Mouse (Mus musculus) kidney, adult 18-20 months (tissue): ENCODE results near the gene 1700010I14Rik.

Experiments used
- DNase-seq: peaks from one replicate; pipeline ENCODE4 v3.0.0; 2021

The 1700010I14Rik gene

GRCm38 (mm10) chr17:9031241-9032141 is 43.4 kb downstream of the 1700010I14Rik start:
- DNase-seq: peak; percentile 61

GRCm38 (mm10) chr17:9032362-9033044 is 44.4 kb downstream of the 1700010I14Rik start:
- no peak for DNase-seq

DNA sequence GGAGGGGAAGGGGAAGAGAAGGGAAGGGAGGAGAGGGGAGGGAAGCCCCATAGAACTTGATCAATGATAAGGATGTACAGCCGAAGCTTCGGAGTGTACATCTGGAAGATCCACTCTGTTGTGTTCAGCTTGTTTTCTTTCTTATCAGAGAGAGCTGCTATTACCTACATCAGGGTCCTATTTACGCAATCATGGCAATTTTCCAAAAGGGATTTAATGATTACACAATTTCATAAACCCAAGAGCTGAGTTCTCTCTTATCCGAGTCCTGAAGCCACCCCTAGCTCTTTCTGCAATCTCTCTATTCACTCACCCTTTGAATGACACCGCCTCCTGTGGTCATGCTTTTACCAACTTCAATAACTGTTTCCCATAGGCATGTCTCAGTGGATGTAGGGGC is 45.4 kb downstream of the 1700010I14Rik start:
- no peak for DNase-seq

- no peak for DNase-seq
Observed at GRCm38 (mm10) chr17:9035561-9036348, 47.6 kb downstream of the 1700010I14Rik start.

- peak; percentile 21 for DNase-seq
Observed at GRCm38 (mm10) chr17:9042723-9043122, 54.6 kb downstream of the 1700010I14Rik start.

DNA sequence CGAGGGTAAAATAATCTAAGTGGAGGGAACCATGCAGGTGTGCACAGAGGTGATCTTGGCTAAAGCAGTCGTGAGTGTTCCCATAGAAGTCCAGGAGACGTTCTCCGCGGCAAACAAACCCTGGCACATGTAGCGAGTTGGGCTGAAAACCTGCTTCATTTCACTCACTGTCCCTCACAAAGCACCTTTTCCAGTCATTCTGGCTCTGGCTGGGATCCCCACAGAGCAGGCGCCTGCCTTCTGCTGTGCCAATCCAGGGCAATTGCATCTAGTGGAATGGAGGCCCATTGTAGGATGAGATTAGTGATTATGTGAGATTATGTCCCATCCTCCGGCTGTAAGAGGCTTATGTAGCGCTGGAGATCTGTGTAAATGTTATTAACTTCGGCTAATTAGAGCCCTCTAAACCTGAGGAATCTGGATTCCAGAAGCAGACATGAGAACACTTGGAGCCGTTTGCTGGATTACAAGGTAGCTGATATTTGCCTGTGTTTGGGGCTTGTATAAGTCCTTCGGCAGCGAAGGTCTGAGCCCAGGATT is 64.4 kb downstream of the 1700010I14Rik start:
- DNase-seq: no peak

DNA sequence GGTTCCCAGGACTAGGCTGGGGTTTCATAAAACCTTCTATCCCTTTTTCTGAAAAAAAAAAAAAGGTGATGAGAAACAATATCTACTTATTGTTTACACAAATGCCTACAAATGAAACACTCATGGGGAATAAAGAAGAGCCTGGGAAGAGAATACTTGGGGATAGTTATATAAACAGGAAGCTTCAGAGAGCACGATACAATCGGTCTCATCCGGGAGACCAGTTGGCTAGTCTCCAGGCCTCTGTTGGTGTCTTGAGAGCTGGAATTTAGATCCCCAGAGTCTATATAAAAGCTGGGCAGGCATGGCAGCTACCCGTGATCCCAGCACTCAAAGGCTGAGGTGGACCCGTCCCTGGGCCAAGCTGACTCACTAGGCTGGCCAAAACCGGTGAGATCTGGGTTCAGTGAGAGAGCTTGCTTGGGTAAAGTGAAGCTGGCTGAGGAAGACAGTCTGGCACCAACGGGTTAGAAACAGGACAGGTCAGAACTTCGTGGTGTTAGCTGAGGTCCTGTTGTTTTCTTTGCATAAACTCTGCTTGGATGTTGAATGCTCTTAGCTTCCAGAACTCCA is 71.3 kb downstream of the 1700010I14Rik start:
- no peak for DNase-seq
